Mouse (Mus musculus) MEL (cell line): ENCODE data around the gene Npat.

Experiments used
- HCFC1 ChIP-seq: IDR thresholded peaks from 2 replicates; pipeline ENCODE4 v1.6.1; 2012; ENCODE audit warnings: low read depth, mild to moderate bottlenecking, inconsistent platforms, low read length, improper control_type of control experiment, moderate library complexity
- POLR2A ChIP-seq, 2 experiments: IDR thresholded peaks; 2 replicates each; pipeline ENCODE4 v1.6.1; 2011 to 2012; ENCODE audit warnings: low read length in 2 of 2, mild to moderate bottlenecking in 2 of 2, control low read depth in 1 of 2, improper control_type of control experiment in 1 of 2, low read depth in 1 of 2, moderate library complexity in 1 of 2; ENCODE audit not compliant: control insufficient read depth in 1 of 2, insufficient read depth in 1 of 2, poor library complexity in 1 of 2
- SMC3 ChIP-seq: IDR thresholded peaks from 2 replicates; pipeline ENCODE4 v1.6.1; 2011; ENCODE audit warnings: low read depth, low read length, improper control_type of control experiment

DNA sequence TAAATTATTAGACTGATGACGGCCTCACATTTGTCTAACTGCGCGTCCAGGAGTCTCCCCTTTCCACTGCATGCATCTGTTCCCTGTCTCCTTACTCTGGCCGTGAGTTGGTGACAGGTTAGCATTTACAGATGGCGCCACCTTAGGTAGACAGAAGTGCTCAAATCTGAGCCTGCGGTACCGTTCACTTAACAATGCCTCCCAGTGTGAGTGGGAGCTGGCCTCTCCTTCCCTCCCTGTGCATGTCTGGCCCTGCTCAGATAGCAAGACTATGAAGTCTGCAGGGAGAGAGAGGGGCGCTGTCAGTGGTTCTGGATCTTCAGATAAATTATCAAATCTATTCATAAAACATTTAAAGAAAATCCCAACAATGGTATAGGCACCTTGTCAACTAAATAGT lies 78.4 kb downstream of the Npat start:
- no peak for TF ChIP-seq POLR2A (IDR thresholded peaks at IDR 0.05; ENCODE audit: control insufficient read depth in 1 of 2, insufficient read depth in 1 of 2, low read depth in 1 of 2, low read length in 2 of 2, poor library complexity in 1 of 2)
- TF ChIP-seq SMC3: no peak
- no peak for TF ChIP-seq HCFC1
